Mouse (Mus musculus) monocyte, adult 2 months (primary cell): Measurements from ENCODE around the gene Gpc5.

ENCODE experiments used
- DNase-seq, 2 experiments: peaks; one replicate each; pipeline ENCODE4 v3.0.0; 2022; ENCODE audit warnings: low spot score in 2 of 2, low read depth in 1 of 2

Gene Gpc5

GRCm38 (mm10) chr14:115477360-115477759 is 385.3 kb downstream of the Gpc5 start:
- no peak for DNase-seq

DNA sequence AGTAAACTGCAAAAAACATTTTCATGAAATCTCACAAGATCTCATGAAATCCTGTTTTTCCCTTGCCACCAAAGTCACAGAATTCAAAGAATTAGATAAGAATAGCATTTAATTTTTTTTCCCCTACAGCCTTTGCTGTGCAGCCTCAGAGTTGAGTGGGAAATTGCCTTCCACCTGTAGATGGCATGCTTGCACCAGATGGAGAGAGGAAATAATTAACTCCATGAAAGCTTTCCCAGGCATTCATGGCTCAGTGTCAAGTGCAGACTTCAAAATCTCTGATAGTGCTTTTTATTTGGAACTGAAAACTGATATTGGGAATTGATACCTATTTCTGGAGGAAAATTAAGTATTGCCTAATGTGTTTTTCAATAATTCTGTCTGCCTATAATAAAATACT is 393.1 kb downstream of the Gpc5 start:
- DNase-seq = no peak

DNA sequence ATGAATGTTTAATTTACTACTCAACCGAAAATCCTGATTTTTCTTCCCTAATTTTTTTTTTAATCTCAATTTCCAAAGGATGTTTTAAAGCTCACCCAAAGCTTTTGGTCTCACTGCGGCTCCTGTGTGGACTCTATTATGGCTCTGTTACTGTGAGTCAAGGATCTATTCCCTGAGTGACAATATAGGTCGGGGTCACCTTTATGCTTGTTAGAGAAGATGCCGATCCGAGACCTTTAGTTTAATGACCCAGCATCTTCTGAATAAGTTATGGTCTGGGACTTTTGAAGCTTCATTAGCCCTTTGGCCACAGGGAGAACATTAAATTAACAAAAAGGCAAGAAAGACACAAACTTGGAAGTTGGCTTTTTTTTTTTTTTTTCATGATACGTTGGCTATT is 408.8 kb downstream of the Gpc5 start:
- DNase-seq = no peak

- no peak for DNase-seq
Observed at GRCm38 (mm10) chr14:115546516-115547282, 454.7 kb downstream of the Gpc5 start.

DNA sequence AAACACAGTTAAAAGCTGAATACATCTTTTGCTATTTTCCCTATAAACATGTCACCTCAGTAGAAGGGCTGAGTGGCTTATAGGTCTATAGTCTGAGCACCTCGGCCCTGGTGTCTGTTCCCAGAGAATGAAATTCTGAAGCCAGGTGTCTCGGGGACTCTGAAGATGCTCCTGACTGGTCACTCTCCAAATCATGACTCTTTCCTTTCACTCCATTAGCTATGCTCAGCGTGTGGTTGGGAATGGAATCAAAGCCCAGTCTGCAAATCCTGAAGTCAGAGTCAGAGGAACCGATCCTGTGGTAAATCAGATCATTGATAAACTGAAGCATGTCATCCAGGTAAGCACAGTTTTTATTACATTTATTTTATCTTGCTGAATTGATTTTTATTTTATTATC is 460.0 kb downstream of the Gpc5 start:
- no peak for DNase-seq

GRCm38 (mm10) chr14:115580466-115581255 is 488.6 kb downstream of the Gpc5 start:
- DNase-seq = no peak

DNA sequence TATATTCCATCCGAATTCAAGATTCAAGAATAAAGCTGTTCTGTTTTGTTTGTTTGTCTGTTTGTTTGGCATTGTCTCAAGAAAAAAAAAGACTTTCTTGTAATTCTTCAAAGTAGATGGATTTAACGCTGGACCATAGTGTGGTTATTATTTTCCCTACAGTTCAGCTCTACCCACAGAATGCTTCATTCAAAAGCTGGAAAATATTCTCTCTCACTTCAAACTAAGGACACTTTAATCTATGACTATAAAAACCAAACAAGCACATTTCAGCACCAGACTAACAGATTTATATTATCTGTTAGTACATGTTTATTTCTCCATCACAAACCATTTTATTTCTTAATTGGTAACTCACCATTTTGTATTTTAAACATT is 489.2 kb downstream of the Gpc5 start:
- DNase-seq = no peak

- DNase-seq = no peak
Observed at GRCm38 (mm10) chr14:115600259-115601029, 508.4 kb downstream of the Gpc5 start.

GRCm38 (mm10) chr14:115614154-115614553 is 522.1 kb downstream of the Gpc5 start:
- DNase-seq = no peak

DNA sequence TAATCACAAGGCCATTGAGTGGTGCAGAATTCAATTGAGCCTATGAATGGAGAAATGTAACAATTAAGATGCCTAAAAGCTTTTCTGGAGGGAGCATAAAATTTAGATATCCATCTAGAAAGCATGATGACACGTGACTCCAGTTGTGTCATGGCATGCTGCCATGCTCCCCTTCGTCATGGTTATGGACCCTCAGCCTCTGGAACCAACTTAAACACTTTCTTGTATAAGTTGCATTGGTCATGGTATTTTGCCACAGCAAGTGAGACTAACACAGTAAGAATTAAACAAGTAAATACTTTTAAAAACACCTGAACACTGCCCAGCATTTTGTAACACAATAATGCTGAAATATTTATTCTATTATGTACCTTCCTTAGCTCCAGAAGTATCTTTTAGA is 524.3 kb downstream of the Gpc5 start:
- no peak for DNase-seq

DNA sequence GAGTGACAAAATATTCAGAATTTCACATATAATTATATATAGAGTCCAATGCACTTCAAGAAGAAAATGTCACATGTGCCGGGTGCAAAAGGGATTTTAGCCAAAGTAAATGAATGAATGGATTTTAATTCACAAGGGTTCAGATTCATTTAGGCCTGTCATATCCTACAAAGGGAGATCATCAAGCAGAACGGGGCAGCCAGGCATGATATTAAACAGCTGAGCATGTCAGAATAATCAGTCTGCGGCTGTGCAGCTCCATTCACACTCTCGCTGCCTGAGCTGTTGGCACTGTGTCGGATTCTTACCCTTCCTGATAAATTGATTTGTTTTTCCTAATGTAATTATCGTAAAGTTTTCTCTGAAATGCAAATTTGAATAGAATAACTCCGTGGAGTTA is 524.8 kb downstream of the Gpc5 start:
- DNase-seq = no peak

DNA sequence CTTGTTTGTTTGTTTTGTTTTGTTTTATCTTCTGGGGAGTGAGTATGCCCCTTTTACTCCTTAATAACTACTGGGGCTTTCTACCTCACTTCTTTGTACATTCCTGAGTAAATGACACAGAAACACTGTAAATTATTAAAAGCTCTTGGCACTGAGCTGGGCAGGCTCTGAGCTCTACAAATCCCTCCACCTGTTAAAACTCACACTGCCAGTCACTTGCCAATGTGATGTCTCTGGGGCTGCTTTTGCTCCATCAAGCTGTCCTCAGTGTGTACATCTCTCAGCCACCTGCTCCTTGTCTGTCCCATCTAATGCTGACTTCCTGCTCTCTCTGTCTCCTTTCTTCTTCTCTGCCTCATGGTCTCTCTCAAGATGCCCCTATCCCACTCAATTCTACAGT is 528.5 kb downstream of the Gpc5 start:
- no peak for DNase-seq

GRCm38 (mm10) chr14:115631160-115631898 is 539.3 kb downstream of the Gpc5 start:
- DNase-seq = no peak

- DNase-seq = no peak
Observed at GRCm38 (mm10) chr14:115633311-115633710, 541.3 kb downstream of the Gpc5 start.

DNA sequence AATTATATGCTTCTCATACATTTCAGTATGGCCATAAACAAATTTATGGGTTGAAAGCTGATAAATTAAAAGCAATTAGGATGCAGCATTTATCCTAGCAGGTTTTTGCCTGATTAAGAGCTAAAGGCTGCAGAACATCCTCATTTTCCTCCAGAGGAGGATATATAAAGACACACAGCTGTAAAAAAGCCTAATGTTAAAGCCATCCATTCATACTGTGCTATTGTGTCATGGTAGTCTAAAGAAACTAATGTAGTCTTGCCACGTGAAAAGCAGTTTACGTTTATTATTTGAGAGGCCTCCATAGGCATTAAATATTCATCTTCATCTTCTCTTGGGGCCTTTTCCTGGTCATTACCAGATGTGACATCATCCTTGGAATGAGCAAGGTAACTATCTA is 587.9 kb downstream of the Gpc5 start:
- no peak for DNase-seq

DNA sequence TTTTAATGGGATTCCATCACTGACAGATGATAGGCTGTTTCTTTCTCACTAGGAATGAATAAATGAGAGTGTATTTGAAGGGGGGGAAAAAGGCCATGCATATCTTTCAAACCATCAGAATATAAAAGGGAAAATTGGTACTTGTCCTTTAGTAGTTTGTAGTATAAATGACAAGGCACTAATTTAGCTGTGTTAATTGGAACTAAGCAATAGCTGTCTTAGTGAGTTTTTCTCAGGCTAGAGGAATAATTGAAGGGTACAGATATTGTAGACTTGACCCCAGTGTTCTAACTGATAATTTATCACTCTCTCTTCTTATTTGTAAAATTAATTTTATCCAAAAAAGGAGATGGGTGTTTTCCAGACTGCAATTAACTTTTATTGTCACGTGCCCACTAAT is 654.0 kb downstream of the Gpc5 start:
- no peak for DNase-seq

GRCm38 (mm10) chr14:115760241-115760640 is 668.2 kb downstream of the Gpc5 start:
- DNase-seq = no peak

DNA sequence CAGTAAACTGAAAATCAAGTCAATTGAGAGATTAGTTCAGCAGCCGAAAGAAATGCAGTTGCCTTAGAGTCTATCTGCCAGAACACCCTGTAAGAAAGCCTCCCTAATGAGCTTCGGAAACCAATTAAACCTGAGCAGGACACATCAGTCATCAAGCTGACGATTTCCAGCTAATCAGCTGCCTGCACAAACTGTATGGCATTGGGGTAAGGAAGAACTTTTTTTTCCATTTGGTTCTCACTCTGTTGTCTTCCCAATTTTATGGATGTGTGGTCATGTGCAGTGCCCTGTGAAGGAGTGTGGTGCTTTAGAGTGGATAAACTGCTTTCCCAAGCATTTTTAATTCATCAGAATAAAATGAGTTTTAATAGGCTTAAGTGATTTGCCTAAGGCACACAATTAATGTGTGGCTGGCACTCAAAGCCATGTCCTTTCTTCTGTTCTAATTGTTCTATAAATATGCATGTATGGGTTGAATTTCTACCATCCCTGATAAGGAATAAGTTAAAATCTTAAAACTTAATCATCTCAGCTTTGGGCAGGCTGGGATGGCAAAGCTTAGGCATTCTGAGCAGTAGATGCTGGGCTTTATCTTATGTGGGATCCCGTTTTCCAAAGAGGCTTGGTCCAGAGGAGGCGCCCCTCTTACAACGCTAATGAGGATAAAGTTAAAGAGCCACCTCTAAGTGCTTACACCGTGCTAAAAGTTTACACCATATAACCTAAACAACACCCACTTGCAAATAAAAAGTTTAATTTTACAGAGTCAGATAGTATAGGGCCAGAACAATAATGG is 687.6 kb downstream of the Gpc5 start:
- no peak for DNase-seq

GRCm38 (mm10) chr14:115804751-115805150 is 712.7 kb downstream of the Gpc5 start:
- no peak for DNase-seq

- DNase-seq = no peak
Observed at GRCm38 (mm10) chr14:115819021-115819420, 727.0 kb downstream of the Gpc5 start.
